Mouse (Mus musculus) right cerebral cortex, postnatal 25 days (tissue): Measurements from ENCODE around the gene Trappc5.
A peak's percentile ranks its signal among the peaks of the same experiment; 100 is the strongest.

Experiments
- DNase-seq: peaks from one replicate; pipeline ENCODE4 v3.0.0; 2022

Gene Trappc5

DNA sequence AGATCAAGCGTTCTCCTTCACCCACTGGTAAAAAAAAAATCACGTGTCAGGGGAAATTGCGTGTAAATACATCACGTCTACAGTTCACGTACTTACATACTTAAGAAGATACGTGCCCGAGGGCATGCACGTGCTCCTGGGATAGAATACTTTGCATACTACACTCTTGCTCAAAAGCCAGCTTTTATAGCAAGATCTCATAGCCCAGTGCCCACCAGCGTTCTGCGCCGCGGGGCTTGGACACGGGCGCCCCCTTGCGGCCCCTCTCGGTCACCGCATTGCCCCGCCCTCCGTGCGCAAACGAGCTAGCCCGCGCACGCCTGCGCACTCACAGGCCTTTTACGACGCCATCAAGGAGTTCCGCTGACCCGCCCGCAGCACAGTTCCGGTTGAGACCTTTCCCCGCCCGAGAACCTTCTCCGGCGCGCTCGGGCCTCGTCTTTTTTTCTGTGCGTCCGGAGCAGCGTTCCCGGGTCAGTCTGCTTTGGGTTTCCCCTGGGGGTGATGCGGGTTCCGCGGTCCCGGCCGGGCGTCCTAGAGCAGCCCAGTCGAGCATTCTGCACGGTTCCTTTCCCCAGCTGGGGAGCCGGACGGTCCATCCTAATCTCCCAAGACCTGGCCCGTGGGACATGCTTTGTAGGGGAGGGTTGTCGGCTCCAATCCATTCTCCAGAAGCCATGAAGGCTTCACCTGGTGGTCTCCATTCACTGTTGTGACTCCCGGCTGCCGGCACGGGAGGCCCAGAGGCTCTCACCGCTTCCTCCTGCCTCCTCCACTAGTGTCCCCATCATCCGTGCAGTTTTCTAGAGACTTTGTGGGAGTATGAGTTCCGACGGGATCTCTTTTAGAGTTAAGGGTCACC is at the start of gene Trappc5:
Trappc5 (plus strand) TSS at position 169 of the 862 bp plus-strand sequence.
- DNase-seq = peak; percentile 96

DNA sequence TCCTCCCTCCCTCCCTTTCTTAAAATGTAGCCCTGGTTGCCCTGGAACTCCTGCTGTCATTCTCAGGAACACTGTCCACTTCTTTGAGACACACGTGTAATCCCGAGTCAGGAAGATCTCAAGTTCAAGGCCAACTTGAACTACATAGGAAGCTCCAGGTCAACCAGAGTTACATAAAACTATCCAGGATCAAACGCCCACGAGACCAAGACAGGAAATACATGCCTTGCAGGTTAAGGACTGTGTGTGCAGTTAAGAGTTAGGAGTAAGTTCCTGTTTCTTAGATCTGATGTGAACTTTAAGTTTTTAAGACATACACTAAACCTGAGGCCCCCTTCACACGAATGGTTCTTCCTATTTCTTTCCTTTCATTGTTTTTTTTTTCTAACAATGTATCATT is 49.1 kb upstream of the Trappc5 start:
- DNase-seq = no peak

DNA sequence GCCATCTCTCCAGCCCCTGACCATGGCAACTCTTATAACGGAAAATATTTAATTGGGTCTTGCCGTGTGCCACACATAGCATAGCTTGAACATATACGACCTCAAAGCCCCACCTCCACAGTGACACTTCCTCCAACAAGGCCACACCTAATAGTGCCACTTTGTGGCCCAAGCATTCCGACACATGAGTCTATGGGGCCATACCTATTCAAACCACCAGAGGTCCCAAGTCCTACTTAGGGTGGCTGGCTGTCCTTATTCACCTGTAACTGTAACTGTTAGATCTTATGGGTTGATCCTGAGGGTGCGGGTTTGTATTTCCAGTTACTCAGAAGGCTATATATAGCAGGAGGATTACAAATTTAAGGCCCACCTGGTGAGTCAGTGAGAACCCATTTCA is 48.1 kb upstream of the Trappc5 start:
- DNase-seq = no peak

DNA sequence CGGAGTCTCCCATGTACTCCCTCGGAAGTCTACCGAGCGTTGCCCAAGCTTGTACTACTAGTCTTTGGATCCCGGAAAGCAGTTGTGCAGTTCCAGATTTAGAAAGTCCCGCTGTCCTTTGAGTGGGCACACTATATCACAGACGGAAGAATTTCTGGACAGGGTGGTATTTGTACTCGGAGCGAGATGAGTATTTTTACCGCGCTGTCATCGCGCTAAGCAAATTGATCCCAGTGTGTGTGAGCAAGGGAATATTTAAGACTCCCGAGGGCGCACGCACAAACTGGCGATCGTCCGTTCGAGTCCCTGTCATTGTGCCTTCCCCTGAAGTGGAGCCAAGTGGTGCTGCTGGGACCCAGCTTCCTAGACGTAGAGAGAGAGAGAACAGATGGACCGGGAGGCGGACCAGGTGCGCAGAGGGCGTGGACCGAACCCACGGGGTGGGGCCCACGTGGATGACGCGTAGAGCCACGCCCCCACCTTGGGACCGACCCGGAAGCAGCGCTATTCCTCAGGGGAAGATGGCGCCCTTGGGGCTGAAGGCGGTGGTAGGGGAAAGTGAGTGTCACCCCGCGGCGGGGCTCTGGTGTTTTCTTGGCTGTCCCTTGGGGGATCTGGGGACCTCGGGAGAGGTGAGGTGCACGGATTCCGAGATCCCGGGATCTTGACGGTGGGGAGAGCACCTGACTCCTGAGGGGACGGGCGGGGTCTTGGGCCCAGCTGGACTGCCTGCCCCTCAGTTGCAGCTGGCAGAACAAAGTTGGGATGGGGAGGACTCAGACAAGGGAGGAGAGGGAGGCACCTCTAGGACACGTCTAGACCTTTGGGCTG is 45.2 kb upstream of the Trappc5 start, which contains the start of gene Stxbp2:
Stxbp2 (plus strand) TSS at position 309 of the 831 bp plus-strand sequence.
- peak; percentile 73 for DNase-seq

DNA sequence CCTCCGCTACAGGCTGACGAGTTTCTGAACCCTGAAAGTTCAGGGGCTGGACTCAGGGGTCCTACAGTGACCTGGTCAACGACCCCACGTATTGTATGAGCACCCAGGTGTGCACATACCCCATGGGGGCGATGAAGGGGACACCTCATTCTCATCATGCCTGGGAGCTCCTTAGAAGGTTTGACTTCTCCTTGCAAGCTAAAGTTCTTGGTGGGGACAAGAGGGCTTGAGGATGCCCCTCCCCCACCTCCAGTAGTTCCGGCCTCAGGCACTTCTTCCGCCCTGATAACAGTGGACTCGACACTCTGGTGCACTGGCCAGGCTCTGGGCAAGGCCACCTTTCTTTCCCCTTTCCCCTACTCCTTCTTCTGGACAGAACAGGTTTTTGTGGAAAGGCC is 44.6 kb upstream of the Trappc5 start:
- DNase-seq = no peak

DNA sequence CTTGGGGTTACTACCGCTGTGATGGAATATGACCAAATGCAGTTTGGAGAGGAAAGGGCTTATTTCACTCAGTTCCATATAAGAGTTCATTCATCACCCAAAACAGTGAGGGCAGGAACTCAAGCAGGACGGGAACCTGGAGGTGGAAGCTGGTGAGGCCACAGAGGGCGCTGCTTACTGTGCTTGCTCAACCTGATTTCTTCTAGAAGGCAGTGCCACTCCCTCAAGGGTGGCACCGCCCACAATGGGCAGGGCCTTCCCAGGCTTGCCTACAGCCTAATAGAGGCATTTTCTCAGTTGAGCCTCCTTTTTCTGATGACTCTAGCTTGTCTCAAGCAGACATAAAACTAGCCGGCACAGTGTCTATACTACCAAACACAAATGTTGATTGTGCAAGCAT is 30.3 kb upstream of the Trappc5 start:
- DNase-seq = no peak

DNA sequence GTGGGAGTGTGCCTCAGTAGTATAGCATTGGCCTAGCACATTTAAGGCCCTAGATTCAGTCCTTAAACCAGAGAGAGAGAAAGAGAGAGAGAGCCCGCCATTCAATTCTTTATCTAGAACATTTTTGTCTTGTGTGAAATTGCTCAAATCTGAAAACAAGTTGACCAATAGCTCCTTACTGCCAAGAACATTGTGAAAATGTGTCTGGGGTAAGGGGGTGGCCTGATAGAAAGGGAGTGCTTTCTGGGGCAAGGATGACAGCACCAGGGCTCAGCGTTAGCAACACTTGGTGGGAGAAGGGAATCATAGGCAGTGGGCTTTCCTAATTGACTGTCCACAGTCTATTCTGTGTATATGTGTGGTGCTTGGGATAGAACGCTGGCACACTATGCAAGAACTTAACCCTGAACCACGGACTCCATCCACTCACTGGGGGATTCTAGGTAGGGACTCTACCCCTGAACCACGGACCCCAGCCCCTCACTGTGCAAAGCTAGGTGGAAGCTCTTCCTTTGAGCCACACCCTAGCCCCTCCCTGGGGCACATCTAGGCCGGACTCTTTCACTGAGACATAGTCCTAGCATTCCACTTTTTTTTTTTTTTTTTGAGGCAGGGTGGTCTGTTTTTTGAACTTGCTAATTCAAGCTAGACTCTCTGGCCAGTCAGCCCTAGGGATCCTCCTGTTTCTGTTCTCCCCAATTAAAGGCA is 29.1 kb upstream of the Trappc5 start:
- no peak for DNase-seq

DNA sequence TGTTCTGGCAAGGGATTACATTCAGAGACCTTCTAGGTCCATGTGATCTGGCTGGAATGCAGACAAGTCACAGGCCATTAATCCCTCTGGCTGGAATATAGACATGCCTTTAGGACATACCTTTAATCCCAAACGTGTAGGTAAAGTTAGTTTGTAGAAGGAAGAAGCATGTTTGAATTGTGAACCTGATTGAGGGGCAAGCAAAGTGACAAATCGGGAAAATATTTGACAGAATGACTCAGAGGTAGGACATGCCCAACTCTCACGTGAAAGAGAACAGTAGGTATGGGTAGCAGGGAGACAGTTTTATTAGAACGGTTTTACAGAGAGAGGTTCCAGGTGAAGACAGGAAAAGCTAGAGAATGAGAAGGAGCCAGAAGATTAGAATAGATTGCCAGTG is 28.5 kb upstream of the Trappc5 start:
- no peak for DNase-seq

DNA sequence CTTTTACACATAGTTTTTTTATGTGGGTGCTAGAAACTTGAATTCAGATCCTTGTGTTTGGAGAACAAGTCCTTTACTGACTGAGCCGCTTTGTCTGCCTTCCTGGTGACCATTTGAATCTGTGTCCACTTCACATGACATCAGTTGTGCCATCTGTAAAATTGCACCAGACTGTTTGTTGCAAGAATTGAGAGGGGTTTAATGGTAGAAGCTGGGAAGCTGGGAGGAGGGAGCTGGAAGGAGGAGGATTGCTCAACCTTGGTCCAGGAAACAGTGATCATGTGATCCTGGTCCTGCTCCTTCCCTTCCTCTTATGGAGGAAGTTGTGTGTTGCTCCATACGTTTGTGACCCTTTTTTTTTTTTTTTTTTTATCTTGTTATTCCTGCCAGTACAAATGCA is 27.8 kb upstream of the Trappc5 start:
- DNase-seq = no peak

DNA sequence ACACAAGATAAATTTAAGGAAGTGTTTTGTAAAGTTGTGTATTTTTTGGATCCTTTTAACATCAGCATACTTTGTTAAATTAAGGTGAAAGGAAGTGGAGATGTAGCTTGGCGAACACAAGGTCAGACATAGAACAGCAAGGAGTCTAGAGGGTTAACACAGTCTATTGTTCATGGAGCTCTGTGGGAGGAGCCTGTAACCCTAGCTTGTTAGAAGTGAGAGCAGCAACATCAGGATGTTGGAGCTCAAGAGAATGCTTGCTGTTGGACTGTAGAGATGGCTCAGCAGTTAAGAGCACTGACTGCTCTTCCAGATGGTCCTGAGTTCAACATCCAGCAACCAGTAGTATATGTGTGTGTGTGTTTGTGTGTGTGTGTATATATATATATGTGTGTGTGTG is 27.1 kb upstream of the Trappc5 start:
- DNase-seq = no peak

DNA sequence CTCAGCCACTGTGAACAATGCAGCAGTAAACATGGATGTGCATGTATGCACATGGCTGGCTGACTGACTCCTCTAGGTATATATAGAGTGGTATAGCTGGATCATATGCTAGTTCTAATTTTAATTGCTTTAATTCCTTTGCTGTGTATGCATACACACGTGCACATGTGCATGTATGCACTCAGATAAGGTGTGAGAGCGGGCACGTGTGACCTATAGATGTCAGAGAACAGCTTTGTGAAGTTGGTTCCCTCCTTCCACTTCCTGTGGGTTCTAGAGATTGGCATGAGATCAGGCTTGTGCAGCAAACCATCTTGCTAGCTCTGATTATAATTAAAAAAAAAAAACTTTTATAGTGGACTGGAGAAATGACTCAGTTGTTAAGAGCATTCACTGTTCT is 23.3 kb upstream of the Trappc5 start:
- no peak for DNase-seq

DNA sequence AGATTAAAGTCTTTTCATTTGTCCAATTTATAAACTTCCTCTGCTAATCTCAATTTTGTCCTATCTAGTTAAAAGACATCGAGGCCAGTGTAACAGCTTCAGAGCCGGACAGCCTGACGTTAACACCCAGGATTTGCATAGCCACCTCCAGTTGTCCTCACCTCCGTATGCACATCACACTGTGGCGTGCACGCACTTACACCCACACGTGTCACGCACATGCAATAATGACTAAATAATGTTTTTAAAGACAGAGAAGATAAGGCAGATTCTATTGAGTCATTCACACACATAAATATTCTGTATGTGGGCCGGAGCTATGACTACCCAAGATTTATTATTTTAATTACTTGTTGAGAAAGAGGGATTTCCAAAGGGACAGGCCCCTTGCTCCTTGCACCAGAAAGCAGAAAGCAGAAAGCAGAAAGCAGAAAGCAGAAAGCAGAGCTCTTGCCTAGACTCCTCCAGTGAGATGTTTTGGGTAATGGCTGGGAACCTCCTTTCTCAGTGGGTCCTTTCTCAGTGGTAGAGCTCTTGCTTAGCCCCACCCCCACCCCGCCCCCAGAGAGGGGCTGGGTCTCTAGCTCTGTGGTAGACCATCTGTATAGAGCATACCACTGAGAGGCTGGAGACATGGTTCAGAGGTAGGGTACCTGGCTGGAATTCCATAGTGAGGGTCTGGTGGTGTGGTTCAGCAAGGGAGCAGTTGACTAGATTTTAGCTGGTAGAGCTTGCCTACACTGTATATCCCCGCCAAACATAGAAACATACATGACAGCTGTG is 21.2 kb upstream of the Trappc5 start:
- no peak for DNase-seq

DNA sequence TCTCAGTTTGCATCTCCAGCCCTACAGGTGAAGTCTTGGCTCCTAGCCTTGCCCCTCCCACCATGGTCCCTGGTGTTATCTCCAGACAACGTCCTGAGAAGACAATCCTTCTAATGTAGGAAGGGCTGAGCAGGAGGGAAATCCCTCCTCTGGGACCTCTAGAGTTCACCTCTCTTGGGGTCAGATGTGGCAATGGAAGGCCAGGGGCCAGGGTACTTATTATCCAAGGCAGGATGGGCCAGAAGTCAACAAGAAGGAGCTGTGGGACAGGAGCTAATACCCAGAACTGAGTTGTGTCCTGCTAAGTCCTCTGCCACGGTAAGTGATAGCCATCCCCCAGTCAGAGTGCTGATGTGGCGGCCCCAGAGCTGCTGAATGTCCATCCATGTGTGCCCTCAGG is 20.6 kb upstream of the Trappc5 start, which contains the start of gene Retn:
Retn (plus strand) TSS at position 245 of the 400 bp plus-strand sequence.
- no peak for DNase-seq

DNA sequence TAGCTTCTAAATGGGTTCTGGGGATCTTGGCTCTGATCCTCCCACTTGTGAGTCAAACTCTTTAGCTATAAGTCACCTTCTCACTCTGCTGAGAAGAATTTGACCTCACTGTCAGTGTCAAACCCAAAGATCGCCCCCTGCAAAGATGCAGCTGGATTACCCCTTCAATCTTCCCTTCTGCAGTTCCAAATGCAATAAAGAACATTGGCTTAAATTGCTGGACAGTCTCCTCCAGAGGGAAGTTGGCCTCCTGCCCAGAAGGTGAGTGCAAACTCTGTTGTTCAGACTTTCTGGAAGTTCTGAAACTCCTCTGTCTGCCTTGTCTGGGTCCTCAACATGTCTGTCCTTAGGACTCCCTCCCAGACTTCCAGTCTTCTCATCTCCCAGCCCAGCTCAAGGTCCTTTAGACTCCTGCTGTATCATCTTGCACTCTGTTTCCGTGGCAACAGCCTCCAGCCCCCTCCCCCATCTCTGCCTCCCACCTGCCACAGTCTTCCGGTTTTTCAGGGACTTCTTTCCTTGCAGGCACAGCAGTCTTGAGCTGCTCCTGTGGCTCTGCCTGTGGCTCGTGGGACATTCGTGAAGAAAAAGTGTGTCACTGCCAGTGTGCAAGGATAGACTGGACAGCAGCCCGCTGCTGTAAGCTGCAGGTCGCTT is 19.2 kb upstream of the Trappc5 start:
- DNase-seq = peak; percentile 25

DNA sequence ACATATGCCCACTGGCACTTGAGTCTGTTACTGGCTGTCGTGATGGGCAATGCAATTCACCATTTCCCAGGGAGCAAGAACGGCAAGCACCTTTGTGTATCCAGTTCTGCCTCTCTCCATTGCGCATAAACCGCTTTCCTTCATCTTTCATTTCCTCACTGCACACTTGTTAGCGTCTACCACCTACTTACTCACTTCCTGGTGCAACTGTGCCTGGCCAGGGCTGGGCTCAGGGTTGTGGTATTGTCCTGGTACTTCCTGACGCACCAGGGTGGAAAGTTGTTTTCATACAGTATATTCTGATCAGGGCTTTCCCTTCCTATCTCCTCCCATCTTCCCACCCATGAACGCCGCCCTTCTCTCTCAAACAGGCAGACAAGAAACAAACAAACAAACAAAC is 15.2 kb upstream of the Trappc5 start:
- no peak for DNase-seq

DNA sequence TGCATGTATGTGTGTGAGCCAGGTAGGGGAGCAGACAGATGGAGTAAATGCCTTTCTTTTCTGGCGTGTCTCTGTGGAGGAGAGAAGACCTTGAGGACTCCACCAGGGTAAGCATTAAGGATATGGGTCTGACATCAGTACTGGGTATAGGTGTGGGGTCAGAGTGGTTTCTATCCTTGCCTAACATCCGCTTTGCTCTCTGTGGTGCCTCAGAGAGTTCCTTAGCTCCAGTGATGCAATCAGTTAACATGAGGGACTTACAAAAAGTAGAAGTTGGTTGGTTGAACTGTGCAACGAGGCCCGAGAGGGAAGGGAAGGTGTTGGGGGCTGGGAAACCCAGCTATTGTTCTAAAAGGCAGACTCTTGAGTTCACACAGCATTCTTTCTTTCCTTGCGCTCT is 11.7 kb upstream of the Trappc5 start:
- no peak for DNase-seq

DNA sequence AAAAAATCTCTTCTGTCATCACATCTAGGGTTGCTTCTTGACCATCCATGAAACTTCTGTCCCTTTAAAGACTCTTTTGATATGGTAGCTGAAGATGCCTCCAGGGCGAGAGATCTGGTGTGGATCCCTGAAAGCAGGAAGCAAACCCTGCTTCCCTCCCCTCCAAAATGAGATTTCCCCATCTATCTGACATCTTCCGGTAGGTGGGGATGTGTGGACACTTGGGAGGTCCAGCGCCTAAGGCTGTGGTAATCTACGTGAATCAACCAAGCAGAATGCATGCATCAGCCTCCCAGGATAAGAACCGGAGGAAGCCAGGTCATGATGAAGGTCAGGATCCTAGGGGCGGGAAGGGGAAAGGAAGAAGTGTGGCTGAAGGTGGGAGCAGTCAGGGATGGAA is 10.6 kb upstream of the Trappc5 start, which contains the start of gene Mcemp1:
Mcemp1 (plus strand) TSS at position 248 of the 400 bp plus-strand sequence.
- DNase-seq = no peak

DNA sequence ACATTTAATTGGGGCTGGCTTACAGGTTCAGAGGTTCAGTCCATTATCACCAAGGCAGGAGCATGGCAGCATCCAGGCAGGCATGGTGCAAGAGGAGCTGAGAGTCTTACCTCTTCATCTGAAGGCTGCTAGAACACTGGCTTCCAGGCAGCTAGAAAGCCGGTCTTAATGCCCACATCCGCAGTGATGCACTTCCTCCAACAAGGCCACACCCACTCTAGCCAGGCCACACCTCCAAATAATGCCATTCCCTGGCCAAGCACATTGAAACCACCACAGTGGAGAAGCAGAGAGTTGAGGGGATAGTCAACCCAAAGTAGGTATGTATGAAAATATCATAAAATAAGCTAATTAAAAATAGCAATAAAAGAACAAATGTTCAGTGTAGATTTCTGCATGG is 5.7 kb upstream of the Trappc5 start:
- DNase-seq = no peak

DNA sequence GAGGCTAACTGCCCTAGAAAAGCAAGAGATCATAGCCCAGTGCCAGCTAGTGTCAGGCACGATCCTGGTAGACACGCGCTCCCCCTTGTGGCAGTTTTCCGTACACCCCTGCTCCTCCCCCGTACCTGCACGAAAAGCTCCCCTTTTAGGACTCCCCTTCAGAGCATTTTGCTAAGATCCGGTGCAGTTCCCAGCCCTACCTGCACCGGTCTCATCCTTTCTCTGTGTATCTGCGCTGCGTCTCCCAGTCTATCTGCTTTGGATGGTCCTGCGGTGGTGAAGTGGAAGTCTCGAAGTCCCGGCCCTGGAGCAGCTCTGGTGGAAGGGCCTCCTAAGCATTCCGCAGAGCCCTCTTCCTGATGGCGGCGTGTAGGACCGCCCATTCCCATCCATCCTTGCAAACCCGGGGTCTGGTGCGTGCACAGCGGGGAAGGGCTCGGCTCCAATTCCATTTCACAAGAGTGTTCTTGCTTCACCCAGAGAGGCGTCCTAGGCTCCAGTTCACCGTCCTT is 4.1 kb upstream of the Trappc5 start, which contains the start of gene Fcor:
Fcor (minus strand) TSS at position 383 of the 512 bp plus-strand sequence.
- DNase-seq = peak; percentile 85

DNA sequence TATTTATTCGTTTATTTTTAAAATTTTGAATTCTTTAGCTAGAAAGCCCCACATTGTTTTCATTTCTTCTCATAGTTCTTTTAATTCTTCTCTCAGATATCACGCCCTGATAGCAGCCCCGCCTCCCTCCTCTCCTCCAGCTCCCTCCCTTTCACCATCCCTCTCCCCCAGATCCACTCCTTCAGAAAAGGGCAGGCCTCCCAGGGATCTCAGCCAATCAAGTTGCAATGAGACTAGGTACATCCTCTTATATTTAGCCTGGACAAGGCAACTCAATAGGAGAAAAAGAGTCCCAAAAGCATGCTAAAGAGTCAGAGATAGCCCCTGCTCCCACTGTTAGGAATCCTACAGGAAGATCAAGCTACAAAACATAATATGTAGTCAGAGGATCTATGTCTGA is 1.4 kb upstream of the Trappc5 start:
- DNase-seq = no peak

DNA sequence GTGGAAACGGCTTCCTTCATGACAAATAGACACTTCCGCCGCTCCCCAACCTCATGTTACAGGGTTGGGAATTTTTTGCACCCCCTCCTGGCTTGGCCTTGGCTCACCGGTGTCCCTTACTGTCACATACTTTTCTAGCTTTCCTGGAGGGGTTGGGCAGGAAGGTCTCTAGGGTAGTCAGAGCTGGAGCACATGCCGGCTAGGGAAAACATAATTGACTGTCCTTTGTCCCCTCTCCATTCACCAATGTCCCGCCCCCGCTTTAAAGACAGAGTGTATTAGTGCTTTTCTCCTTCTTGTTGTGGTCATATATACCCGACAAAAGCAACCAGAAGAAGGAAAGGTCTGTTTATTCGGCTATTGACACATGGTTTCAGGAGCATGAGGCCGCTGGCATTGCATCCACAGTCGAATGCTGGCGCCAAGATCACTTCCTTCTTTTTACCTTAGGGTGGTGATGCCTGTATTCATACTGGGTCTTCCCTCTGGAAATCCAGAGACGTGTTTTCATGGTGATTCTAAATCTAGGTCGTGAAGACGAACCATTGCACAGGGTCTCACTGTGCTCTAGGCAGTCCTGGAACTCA is 987 bp downstream of the Trappc5 start:
- no peak for DNase-seq
